Mouse (Mus musculus) small intestine, adult 2 months (tissue): ENCODE measurements around the gene Ccdc27. TPM values are rescaled to one million over a fixed set of nuclear protein-coding genes. Genes with fewer than 3 reads are reported as not detected.

Source experiments
- H3K27ac ChIP-seq: fragments of 200-500 bp; 2 replicates; pipeline ENCODE4 v1.5.1; 2012; ENCODE audit warnings: low read depth, low read length, control low read depth, inconsistent platforms; ENCODE audit not compliant: insufficient read depth
- H3K27me3 ChIP-seq: fragments of 200-500 bp; 2 replicates; pipeline ENCODE4 v1.6.1; 2012; ENCODE audit warnings: mild to moderate bottlenecking, moderate library complexity, low read length, inconsistent platforms; ENCODE audit not compliant: control insufficient read depth, insufficient read depth
- H3K36me3 ChIP-seq: fragments of 200-500 bp; 2 replicates; pipeline ENCODE4 v1.6.1; 2012; ENCODE audit warnings: mild to moderate bottlenecking, low read length, control low read depth, inconsistent platforms; ENCODE audit not compliant: control insufficient read depth, insufficient read depth
- H3K4me1 ChIP-seq: fragments of 200-500 bp; 2 replicates; pipeline ENCODE4 v1.6.1; 2012; ENCODE audit warnings: low read length, inconsistent platforms, mixed read lengths; ENCODE audit not compliant: control insufficient read depth, insufficient read depth, insufficient read length
- H3K4me3 ChIP-seq: fragments of 200-500 bp; 2 replicates; pipeline ENCODE4 v1.5.1; 2012; ENCODE audit warnings: low read depth, mild to moderate bottlenecking, control low read depth, inconsistent platforms, low read length, moderate library complexity
- CTCF ChIP-seq: fragments of 200-500 bp; IDR thresholded peaks from 2 replicates; pipeline ENCODE4 v1.5.1; 2012; ENCODE audit warnings: low read depth, mild to moderate bottlenecking, control low read depth, inconsistent platforms, low read length, moderate library complexity, mixed read lengths; ENCODE audit not compliant: insufficient replicate concordance, insufficient read length; ENCODE audit errors: extremely low read depth
- POLR2A ChIP-seq: fragments of 200-500 bp; IDR thresholded peaks from 2 replicates; pipeline ENCODE4 v1.6.1; 2012; ENCODE audit warnings: low read depth, mild to moderate bottlenecking, control low read depth, inconsistent platforms, low read length, moderate library complexity
- WGBS: fragments of 180-500 bp; shearing (Covaris S2); methylation state at CpG from one replicate; pipeline ENCODE4 v1.1.7; 2018; 5-methylcytosine and 5-hydroxymethylcytosine counted together
- polyA plus RNA-seq: library from polyadenylated mRNA; depleted of rRNA; stranded (reverse); fragments of >200 nt; gene quantifications from 2 replicates; pipeline ENCODE4 v1.2.3, GENCODE M21; 2012

Gene Ccdc27
- polyA plus RNA-seq, 1 experiment = not detected

DNA sequence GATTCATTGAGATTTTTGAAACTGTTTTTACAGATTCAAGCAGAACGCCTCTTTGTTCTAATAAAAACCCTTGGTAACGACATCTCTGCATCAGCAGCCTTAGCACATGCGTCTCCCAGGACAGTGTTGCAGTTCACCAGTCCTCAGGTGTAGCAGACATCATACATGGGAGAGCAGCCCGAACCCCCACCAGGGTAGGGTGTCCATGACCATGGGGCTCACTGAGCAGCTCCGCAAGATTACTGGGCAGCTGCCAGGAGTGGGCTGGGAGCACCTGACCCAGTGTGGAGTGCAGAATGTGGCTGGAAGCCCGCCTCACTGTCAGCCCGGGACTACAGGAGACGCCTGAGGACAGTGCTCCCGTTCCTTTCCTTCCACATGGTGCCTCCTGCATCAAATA, 21.0 kb downstream of the Ccdc27 start:
- H3K27me3 ChIP-seq = no peaks in the 10 kb centered on the region
- no peak overlapping the region for H3K27ac ChIP-seq
- no peak for TF ChIP-seq CTCF
- no peak for TF ChIP-seq POLR2A
- H3K4me1 ChIP-seq = peaks cover 8% of the 10 kb centered on the region
- WGBS = 85% methylated on average over 9 of the region's 9 CpGs
- peaks cover 41% of the 10 kb centered on the region for H3K36me3 ChIP-seq
- no peak overlapping the region for H3K4me3 ChIP-seq

DNA sequence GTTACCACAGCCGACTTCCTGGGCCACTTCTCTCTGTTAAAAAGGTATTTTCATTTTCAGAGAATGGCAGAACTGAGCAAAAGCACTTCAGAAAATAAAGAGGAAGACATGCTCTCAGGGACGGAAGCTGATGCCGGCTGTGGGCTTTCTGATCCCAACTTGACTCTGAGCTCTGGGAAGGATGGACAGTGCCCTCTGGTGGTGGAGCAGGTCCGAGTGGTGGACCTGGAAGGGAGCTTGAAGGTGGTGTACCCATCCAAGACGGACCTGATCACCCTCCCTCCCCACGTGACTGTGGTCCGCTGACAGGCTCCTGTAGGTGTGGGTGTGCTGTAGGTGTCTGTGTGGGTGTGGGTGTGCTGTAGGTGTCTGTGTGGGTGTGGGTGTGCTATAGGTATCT, 22.9 kb downstream of the Ccdc27 start:
- H3K4me3 ChIP-seq = no peak overlapping the region
- peaks cover 52% of the 10 kb centered on the region for H3K36me3 ChIP-seq
- H3K4me1 ChIP-seq = no peaks in the 10 kb centered on the region
- no peaks in the 10 kb centered on the region for H3K27me3 ChIP-seq
- H3K27ac ChIP-seq = no peak overlapping the region
- WGBS = 57% methylated on average over 7 of the region's 7 CpGs
- TF ChIP-seq CTCF (peak; percentile 67; the same call in 1 of the 2 replicates), POLR2A (no peak)

DNA sequence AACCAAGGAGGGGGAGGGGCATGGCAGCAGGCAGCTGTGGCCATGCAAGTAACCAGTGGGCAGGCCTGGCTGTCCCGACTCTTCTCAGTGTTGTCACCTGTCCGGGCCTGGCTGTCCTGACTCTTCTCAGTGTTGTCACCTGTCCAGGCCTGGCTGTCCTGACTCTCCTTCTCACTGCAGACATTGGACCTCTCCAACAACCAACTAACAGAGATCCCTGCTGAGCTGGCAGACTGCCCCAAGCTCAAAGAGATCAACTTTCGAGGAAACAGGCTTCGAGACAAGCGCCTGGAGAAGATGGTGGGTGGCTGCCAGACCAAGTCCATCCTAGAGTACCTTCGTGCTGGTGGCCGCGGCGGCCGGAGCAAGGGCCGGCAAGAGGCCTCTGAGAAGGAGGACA, 27.0 kb downstream of the Ccdc27 start:
- TF ChIP-seq CTCF = no peak
- TF ChIP-seq POLR2A = no peak

DNA sequence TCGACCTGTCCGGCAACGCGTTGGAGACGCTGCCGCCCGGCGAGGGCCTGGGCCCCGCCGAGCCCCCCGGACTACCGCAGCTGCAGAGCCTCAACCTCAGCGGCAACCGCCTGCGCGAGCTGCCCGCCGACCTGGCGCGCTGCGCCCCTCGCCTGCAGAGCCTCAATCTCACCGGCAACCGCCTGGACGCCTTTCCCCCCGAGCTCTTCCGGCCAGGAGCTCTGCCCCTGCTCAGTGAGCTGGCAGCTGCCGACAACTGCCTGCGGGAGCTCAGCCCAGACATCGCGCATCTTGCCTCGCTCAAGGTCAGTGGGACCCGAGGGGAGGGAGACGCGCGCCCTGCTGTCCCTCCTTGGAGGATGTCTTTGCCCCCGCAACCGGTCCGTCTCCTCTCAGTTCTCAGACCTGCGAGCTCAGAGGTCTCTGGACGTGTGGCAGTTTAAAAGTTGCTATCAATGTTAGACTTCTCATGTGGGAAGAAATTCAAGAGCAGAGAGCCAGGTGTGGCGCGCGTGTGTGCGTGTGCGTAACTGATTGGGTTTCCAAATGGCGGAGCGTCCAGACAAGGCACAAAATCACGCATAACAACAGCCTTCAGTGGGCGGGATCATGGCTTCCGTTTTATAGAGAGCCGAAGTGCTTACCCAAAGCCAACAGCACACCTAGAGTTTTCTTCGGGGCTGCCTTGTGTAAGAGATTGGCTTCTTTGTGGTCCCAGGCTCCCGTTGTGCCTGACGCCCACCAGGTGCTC, 30.2 kb downstream of the Ccdc27 start:
- Histone ChIP-seq H3K36me3 (peaks cover 21% of the 10 kb centered on the region), H3K27ac (no peak overlapping the region), H3K27me3 (no peaks in the 10 kb centered on the region), H3K4me3 (peak overlapping the region; percentile 95), H3K4me1 (peaks cover 13% of the 10 kb centered on the region)
- WGBS = 1% methylated on average over 55 of the region's 55 CpGs
- TF ChIP-seq POLR2A (no peak), CTCF (no peak)

More for the DNA sequence above, 27.0 kb downstream of the Ccdc27 start:
- Histone ChIP-seq H3K4me3 (no peak overlapping the region), H3K4me1 (peaks cover 13% of the 10 kb centered on the region), H3K36me3 (peaks cover 44% of the 10 kb centered on the region), H3K27me3 (no peaks in the 10 kb centered on the region), H3K27ac (no peak overlapping the region)
- 86% methylated on average over 11 of the region's 11 CpGs for WGBS

DNA sequence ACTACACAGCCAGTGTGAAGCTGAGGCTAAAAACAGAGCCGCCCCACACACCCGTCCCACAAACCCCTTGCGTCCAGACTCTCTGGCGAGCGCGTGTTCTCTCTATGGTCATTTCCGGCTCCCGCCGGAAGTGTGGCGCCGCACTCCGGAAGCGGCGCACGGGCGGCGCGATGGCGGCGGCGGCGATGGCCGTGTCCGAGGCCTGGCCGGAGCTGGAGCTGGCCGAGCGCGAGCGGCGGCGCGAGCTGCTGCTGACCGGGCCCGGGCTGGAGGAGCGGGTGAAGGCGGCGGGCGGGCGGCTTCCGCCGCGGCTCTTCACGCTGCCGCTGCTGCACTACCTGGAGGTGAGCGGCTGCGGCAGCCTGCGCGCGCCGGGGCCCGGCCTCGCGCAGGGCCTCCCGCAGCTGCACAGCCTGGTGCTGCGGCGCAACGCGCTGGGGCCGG, 30.8 kb downstream of the Ccdc27 start, which contains the start of gene Lrrc47:
Lrrc47 (plus strand) TSS at position 86 of the 444 bp plus-strand sequence.
- H3K27ac ChIP-seq = no peak within 1 kb of the TSS
- H3K27me3 ChIP-seq = no peaks in the 10 kb centered on the region
- under 1% methylated on average over 58 of the region's 59 CpGs for WGBS
- no peak for TF ChIP-seq CTCF
- peak; percentile 49; the same call in 1 of the 2 replicates for TF ChIP-seq POLR2A
- peak within 1 kb of the TSS; percentile 95 for H3K4me3 ChIP-seq
- peaks cover 13% of the 10 kb centered on the region for H3K4me1 ChIP-seq
- H3K36me3 ChIP-seq = peaks cover 20% of the 10 kb centered on the region

DNA sequence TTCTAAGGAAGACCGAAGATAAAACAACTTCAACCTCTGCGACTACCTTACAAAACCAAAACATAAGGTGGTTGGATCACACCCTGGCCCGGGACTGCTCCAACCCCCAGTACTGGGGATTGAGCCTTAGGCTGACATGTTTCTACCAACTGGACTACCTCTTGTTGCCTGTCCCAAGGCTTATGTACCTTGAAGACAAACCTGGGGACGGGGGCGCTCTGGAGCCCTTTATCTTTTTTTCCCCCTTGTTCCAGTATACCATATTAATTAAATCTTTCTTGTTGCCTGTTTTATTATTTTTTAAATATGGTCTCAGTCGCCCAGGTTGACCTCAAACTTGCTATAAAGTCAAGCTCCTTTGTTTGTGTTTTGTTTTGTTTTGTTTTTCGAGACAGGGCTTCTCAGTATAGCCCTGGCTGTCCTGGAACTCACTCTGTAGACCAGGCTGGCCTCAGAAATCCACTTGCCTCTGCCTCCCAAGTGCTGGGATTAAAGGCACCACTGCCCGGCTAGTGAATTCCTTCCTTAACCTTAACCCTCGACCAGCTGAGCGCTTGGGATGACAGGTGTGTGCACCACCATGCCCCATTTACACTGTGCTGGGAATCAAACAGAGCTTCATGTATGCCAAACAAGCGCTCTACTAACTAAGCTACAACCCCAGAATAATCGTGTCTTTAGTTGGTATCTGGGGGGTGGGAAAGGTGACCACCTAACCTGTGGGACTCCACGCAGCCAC, 31.4 kb downstream of the Ccdc27 start:
- no peaks in the 10 kb centered on the region for H3K27me3 ChIP-seq
- no peak overlapping the region for H3K27ac ChIP-seq
- H3K4me3 ChIP-seq = peak overlapping the region; percentile 95
- TF ChIP-seq POLR2A (no peak), CTCF (no peak)
- peaks cover 13% of the 10 kb centered on the region for H3K4me1 ChIP-seq
- peaks cover 17% of the 10 kb centered on the region for H3K36me3 ChIP-seq
- 26% methylated on average over 13 of the region's 13 CpGs for WGBS

DNA sequence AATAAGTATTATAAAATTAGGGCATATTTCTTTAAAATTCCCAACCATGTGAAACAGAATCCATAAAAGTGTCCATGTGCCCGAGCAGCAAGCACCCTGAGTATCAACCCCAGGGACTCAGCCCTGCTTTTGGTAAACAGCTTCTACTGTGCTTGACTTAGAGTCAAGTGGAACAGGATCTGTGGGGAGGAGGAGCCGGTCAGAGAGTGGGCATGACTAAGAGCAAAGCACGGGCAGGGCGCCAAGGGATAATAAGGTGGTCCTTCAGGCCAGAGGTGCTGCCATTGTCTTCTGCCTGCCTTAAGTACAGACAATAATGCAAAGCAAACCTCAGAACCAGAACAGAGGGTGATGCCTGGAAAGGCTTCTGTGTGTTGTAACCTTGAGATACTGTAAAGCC, 34.7 kb downstream of the Ccdc27 start:
- TF ChIP-seq CTCF (no peak), POLR2A (no peak)
- Histone ChIP-seq H3K4me3 (no peak overlapping the region), H3K27me3 (no peaks in the 10 kb centered on the region), H3K36me3 (peaks cover 6% of the 10 kb centered on the region; the same call in 1 of the 2 replicates), H3K4me1 (peaks cover 2% of the 10 kb centered on the region; the same call in 1 of the 2 replicates), H3K27ac (no peak overlapping the region)
- WGBS = 71% methylated on average over 4 of the region's 4 CpGs
